27 mouse cellular contexts compared by ENCODE assay signal in genomic region chr11:106755583-106755982, GRCm38 (mm10). TPM values are rescaled to one million over a fixed set of nuclear protein-coding genes. Genes with fewer than 3 reads are reported as not detected.
"Had no signal": no experiment of that assay in that cellular context is flagged by ENCODE, and none has a peak within 500 bp of the region (broad histone marks: within the 10 kb centered on the region; RNA-seq: fewer than 3 reads in every experiment).

No protein-coding gene starts in this region.

- H3K27ac ChIP-seq: gastrocnemius, adult 2 months; heart, embryonic 10.5 days; hindbrain, embryonic 10.5 days; hindbrain, embryonic 12.5 days; hindbrain, embryonic 14.5 days; intestine, embryonic 15.5 days; limb, embryonic 13.5 days; limb, embryonic 15.5 days; liver, embryonic 12.5 days had no signal

- H3K36me3 ChIP-seq: heart, embryonic 10.5 days; heart, embryonic 12.5 days; hindbrain, embryonic 10.5 days; hindbrain, embryonic 12.5 days; intestine, embryonic 15.5 days; limb, embryonic 13.5 days; limb, embryonic 15.5 days; liver, embryonic 12.5 days had no signal

- DNase-seq: gastrocnemius, adult 2 months; gastrocnemius, postnatal 10 days; gastrocnemius, postnatal 25 days; heart, adult 18-20 months; heart, postnatal 10 days; heart, postnatal 4 days; kidney, adult 18-20 months; kidney, adult 8-10 months; kidney, postnatal 10 days; kidney, postnatal 36 days; layer of hippocampus, adult 9-11 months; layer of hippocampus, postnatal 36 days; left cerebral cortex, postnatal 4 days had no signal

- H3K27me3 ChIP-seq: heart, embryonic 12.5 days; hindbrain, embryonic 12.5 days; intestine, embryonic 15.5 days; limb, embryonic 13.5 days; limb, embryonic 15.5 days had no signal

- H3K4me3 ChIP-seq: gastrocnemius, adult 2 months; heart, embryonic 10.5 days; heart, embryonic 12.5 days; hindbrain, embryonic 10.5 days; hindbrain, embryonic 12.5 days; intestine, embryonic 15.5 days; limb, embryonic 13.5 days; limb, embryonic 15.5 days; liver, embryonic 12.5 days had no signal

- H3K9me3 ChIP-seq: heart, embryonic 10.5 days; heart, embryonic 12.5 days; hindbrain, embryonic 10.5 days; hindbrain, embryonic 12.5 days; intestine, embryonic 15.5 days; limb, embryonic 13.5 days; limb, embryonic 15.5 days; liver, embryonic 12.5 days had no signal

- ATAC-seq: hindbrain, embryonic 16.5 days; inflammation-experienced regulatory T-cells, adult 6 months; intestine, embryonic 15.5 days; intestine, postnatal 0 days; liver, embryonic 12.5 days had no signal

- H3K9ac ChIP-seq: heart, embryonic 12.5 days; hindbrain, embryonic 12.5 days; hindbrain, embryonic 14.5 days; intestine, embryonic 15.5 days; limb, embryonic 13.5 days; limb, embryonic 15.5 days; liver, embryonic 12.5 days had no signal

- H3K4me1 ChIP-seq: hindbrain, embryonic 10.5 days; hindbrain, embryonic 12.5 days; intestine, embryonic 15.5 days; limb, embryonic 13.5 days; limb, embryonic 15.5 days had no signal

RNA-seq across cellular contexts. Expression of gene Milr1, which starts 4.6 kb away (rescaled TPM):
- total RNA-seq: gastrocnemius, adult 2 months; gastrocnemius, postnatal 25 days; layer of hippocampus, postnatal 14 days; layer of hippocampus, postnatal 36 days; left cerebral cortex, postnatal 25 days had no signal
